Mouse (Mus musculus): ENCODE results near the gene Nppc. TPM values are rescaled to one million over a fixed set of nuclear protein-coding genes. Genes with fewer than 3 reads are reported as not detected.
A peak's percentile ranks its signal among the peaks of the same experiment; 100 is the strongest.

Nppc gene
- 1 to 10 TPM in 1 of 2 experiments, under 1 TPM in 1; 0.96 to 1.1 TPM for total RNA-seq (2021)
- long read RNA-seq, experiment 1, partial matches to known transcripts = 0 of 1 reads
- long read RNA-seq, experiment 1, other reads (novel, unspliced or antisense) = 0 of 1 reads
- long read RNA-seq, experiment 2, partial matches to known transcripts = 0 of 1 reads
- long read RNA-seq, experiment 2, other reads (novel, unspliced or antisense) = 0 of 1 reads

- peak; percentile 62 for DNase-seq
Observed at GRCm38 (mm10) chr1:86670279-86671038, at the start of gene Nppc. Nppc (minus strand) TSS chr1:86670571.

- DNase-seq = peak; percentile 10
Observed at GRCm38 (mm10) chr1:86719391-86719790, 49.0 kb upstream of the Nppc start.

- DNase-seq = no peak
Observed at GRCm38 (mm10) chr1:86718190-86718589, 47.8 kb upstream of the Nppc start.

- DNase-seq = no peak
Observed at GRCm38 (mm10) chr1:86713054-86713453, 42.7 kb upstream of the Nppc start.

GRCm38 (mm10) chr1:86712045-86712444, 41.7 kb upstream of the Nppc start:
- no peak for DNase-seq

- no peak for DNase-seq
Observed at GRCm38 (mm10) chr1:86709546-86709945, 39.2 kb upstream of the Nppc start.

- DNase-seq = no peak
Observed at GRCm38 (mm10) chr1:86705461-86705860, 35.1 kb upstream of the Nppc start.

GRCm38 (mm10) chr1:86703965-86704326, 33.6 kb upstream of the Nppc start:
- no peak for DNase-seq

GRCm38 (mm10) chr1:86703300-86703964, 33.1 kb upstream of the Nppc start, which contains the start of gene Dis3l2:
Dis3l2 (plus strand) TSS chr1:86703808.
- DNase-seq = peak; percentile 83

- no peak for DNase-seq
Observed at GRCm38 (mm10) chr1:86700367-86700766, 30.0 kb upstream of the Nppc start.

GRCm38 (mm10) chr1:86699346-86700136, 29.2 kb upstream of the Nppc start:
- DNase-seq = no peak

- DNase-seq = no peak
Observed at GRCm38 (mm10) chr1:86698721-86699120, 28.4 kb upstream of the Nppc start.

- no peak for DNase-seq
Observed at GRCm38 (mm10) chr1:86696948-86697347, 26.6 kb upstream of the Nppc start.

- no peak for DNase-seq
Observed at GRCm38 (mm10) chr1:86691027-86691426, 20.7 kb upstream of the Nppc start.

GRCm38 (mm10) chr1:86687236-86687635, 16.9 kb upstream of the Nppc start:
- no peak for DNase-seq

GRCm38 (mm10) chr1:86678667-86679066, 8.3 kb upstream of the Nppc start:
- DNase-seq = no peak

- no peak for DNase-seq
Observed at GRCm38 (mm10) chr1:86677624-86678023, 7.3 kb upstream of the Nppc start.

GRCm38 (mm10) chr1:86675126-86675525, 4.8 kb upstream of the Nppc start:
- DNase-seq = peak; percentile 77

GRCm38 (mm10) chr1:86674385-86674784, 4.0 kb upstream of the Nppc start:
- no peak for DNase-seq

GRCm38 (mm10) chr1:86669552-86670273, 658 bp downstream of the Nppc start:
- DNase-seq = peak; percentile 71

GRCm38 (mm10) chr1:86665091-86665490, 5.3 kb downstream of the Nppc start:
- DNase-seq = no peak

- no peak for DNase-seq
Observed at GRCm38 (mm10) chr1:86657071-86657470, 13.3 kb downstream of the Nppc start.

Measured in gastrocnemius, postnatal 25 days (tissue).